Mouse (Mus musculus) neural tube, embryonic 14.5 days (tissue): ENCODE data around the gene Gm11020. TPM values are rescaled to one million over a fixed set of nuclear protein-coding genes. Genes with fewer than 3 reads are reported as not detected.

ENCODE experiments used
- polyA plus RNA-seq: library from polyadenylated mRNA; unstranded; fragments of >200 nt; fragmentation: Nextera tagmentation; extraction: Ambion mirVana; gene quantifications from 2 replicates; pipeline ENCODE4 v1.2.1, GENCODE M21; 2014

Gene Gm11020
- polyA plus RNA-seq, 1 experiment from 2014 or later = not detected

Other genes with a start within 250 kb of the Gm11020 start
- 4.2 and 16.8 TPM in 2 replicates for gene Cdh5, start 219.9 kb upstream of the Gm11020 start, polyA plus RNA-seq
- 10.2 and 13.5 TPM in 2 replicates for gene Bean1, start 151.1 kb upstream of the Gm11020 start, polyA plus RNA-seq
- gene Tk2, start 73.0 kb upstream of the Gm11020 start, polyA plus RNA-seq = 49.2 and 53.1 TPM in 2 replicates
- gene Cklf, start 70.7 kb upstream of the Gm11020 start, polyA plus RNA-seq = 30.1 and 31.1 TPM in 2 replicates
- gene Cmtm2a, start 28.4 kb upstream of the Gm11020 start, polyA plus RNA-seq = not detected in 2 replicates
- gene Gm45711, start 11.5 kb upstream of the Gm11020 start, polyA plus RNA-seq = not detected in 2 replicates
- gene Cmtm1, start 11.4 kb upstream of the Gm11020 start, polyA plus RNA-seq = not detected in 2 replicates
- gene Cmtm2b, start 663 bp downstream of the Gm11020 start, polyA plus RNA-seq = not detected in 2 replicates
- gene Cmtm3, start 17.8 kb downstream of the Gm11020 start, polyA plus RNA-seq = 23.4 and 42.9 TPM in 2 replicates
- 2.9 and 3.9 TPM in 2 replicates for gene Cmtm4, start 74.2 kb downstream of the Gm11020 start, polyA plus RNA-seq
- gene Dync1li2, start 121.5 kb downstream of the Gm11020 start, polyA plus RNA-seq = 84.9 and 113 TPM in 2 replicates
- 0.70 and 0.81 TPM in 2 replicates for gene Terb1, start 188.3 kb downstream of the Gm11020 start, polyA plus RNA-seq
- 102 and 117 TPM in 2 replicates for gene Nae1, start 213.1 kb downstream of the Gm11020 start, polyA plus RNA-seq
- 1.6 and 2.2 TPM in 2 replicates for gene Car7, start 213.1 kb downstream of the Gm11020 start, polyA plus RNA-seq